Mouse (Mus musculus): ENCODE data around the gene Cmtm7.

The Cmtm7 gene

GRCm38 (mm10) chr9:114796473-114797050 is 14.9 kb upstream of the Cmtm7 start:
- in situ Hi-C loops (cut with MboI) = no loop called here

- in situ Hi-C loops (cut with MboI) = no loop called here
These were observed 12.8 kb upstream of the Cmtm7 start for GRCm38 (mm10) chr9:114794491-114794890.

DNA sequence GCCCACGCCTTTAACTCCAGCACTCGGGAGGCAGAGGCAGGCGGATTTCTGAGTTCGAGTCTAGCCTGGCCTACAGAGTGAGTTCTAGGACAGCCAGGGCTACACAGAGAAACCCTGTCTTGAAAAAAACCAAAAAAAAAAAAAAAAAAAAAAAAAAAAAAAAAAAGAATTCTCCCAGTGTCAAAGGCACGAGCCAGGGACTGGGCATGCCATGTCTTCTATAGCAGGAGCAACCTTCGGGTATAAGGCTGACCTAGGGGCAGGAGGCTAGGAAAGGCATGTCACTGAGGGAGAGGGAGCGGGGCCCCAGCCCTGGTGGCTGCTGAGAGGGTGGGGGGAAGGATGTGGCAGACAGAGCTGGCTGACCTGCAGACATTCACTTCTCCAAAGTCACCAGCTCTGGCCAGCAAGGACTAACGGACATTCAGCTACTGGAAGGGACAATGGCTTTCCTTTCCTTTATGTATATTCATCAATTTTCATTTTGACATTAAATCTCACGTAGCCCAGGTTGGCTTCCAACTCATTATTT is 12.2 kb upstream of the Cmtm7 start:
- in situ Hi-C loops (cut with MboI) = no loop called here

GRCm38 (mm10) chr9:114789989-114790388 is 8.3 kb upstream of the Cmtm7 start:
- in situ Hi-C loops (cut with MboI) = no loop called here

DNA sequence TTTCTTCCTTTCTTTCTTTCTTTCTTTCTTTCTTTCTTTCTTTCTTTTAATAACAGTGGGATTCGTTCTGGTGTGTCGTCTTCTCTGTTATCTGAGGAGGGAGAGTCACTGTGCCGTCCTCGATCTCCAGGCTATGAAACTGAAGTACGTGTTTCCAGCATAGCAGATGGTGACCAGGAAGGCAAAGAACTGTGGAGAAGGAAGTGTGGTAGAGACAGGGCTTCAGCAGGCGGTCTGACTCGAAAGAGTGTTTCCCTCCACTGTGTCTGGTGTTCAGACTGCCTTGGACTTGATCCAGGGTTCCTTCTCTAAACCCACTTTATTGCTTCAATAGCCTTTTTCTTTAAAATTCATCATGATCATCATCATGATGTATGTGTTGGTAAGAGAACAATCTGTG is 7.9 kb upstream of the Cmtm7 start:
- in situ Hi-C loops (cut with MboI) = no loop called here

DNA sequence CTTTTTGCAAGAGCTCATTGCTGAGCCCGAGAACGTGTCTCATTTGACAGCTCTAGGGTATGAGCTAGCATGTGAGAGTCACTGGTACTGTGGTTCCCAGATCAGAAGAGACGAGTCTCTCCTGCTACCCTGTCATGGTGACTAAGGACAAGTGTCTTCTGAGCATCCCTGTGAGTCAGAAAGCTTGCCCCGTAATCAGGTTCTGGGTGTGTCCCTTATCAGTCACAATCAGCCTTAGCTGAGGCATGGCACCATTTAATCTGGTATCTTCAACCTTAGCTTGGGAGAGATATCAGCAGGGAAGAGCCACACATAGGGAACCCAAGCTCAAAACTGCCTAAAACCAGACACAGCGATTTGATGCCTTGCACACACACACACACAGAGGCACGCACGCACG is 7.0 kb upstream of the Cmtm7 start:
- in situ Hi-C loops (cut with MboI) = no loop called here

GRCm38 (mm10) chr9:114787716-114788115 is 6.1 kb upstream of the Cmtm7 start:
- in situ Hi-C loops (cut with MboI) = no loop called here

GRCm38 (mm10) chr9:114787134-114787533 is 5.5 kb upstream of the Cmtm7 start:
- in situ Hi-C loops (cut with MboI) = no loop called here

DNA sequence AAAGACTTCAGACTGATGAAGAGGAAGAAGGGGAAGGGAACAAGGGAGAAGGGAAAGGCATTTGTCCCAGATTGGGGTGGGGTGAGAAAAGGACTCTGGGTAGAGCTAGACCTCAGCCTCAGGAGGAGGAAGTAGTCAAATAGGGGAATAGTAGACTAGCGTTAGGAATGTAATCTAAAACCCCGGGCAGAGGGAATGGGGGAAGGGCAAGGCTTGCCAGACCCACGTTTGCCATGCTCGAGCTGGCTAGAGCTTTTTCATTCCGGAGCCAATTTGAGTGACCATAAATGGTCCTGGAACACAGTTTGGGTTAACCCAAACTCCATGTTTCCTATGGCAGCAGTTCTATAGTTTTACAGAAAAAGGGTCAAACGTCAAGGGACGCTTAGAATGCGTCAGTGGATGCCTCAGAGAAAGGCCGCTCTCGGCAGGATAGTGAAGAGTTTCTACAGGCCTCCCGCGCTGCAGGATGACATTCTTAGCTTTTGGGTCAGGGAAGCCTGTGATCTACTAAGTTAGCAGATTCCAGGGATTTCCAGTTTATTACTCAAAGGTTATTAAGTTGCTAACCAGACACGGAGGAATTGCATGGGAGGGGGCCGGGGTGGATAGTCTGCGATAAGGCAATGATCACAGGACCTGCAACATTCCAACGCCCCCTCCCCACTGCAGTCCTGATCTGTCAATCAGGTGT is 3.9 kb upstream of the Cmtm7 start:
- in situ Hi-C loops (cut with MboI) = no loop called here

DNA sequence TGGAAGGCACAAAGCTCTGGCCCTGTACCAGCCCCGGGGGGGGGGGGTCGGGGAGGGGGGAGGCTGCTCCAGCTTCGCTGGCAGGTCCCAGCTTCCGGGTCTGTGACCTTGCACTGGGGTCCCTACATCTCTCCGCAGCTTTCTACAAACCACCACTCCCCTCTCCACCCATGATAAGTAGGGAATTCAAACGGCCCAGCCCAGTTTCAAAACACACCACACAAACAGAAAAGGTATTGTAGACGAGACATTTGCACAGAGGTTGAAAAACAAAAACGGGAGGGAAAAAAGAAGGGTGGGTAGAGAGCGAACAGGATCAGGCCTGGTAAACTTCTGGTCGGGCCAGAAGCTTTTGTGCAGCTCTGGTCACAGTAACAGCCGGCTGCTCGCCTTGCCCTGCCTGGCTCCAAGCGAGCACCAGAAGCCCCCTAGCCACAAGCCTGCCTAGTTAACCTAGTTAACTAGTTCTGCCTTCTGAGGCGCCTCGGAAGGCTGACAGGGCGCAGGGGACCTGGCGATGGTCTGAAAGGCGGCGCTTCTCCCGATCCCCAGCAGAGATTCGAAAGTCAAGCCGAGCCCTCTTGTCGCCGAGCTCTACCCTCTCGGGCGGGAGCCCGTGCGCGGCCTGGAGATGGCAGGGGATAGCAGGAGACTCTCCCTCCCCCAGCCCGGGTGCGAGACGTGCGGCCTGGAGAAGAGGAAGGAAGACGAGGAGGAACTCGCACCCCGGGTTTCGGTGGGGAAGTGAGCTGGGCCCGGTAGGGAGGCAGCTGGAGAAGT is 720 bp downstream of the Cmtm7 start:
- in situ Hi-C loops (cut with MboI) = no loop called here

DNA sequence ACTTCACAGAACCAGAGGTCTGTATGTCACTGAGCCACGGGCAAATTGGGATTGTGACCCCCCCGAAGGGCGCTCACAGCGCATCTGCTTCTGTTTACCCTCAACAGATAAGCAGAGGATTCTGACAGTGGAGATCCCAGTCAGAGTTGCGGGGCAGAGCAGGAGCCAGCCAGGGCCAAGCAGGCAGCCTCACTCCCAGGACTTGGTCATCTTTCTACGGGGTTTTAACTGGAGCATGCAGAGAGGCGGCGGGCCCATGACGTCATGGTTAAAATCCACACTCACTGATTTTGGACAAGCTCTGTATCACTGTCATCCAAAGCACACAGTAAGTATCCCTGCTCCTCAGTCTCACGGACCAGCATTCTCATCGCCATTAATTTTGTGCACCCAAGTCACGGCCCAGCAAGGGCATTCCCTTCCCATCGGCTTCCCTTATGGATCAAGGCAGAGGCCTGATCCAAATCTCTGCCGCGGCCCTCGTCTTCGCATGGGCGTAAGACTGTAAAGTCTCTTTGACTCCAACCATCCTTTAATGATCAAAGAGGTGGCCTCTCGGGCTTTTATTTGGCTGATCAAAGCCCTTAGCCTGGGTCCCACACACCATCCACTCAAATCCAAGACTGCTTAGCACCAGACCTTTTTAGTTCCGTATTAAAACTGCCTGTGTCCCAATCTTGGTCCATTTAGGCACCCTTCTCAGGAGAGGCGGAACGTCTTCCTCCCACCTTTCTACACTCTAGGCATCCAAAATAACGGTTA is 1.5 kb downstream of the Cmtm7 start:
- in situ Hi-C loops (cut with MboI) = no loop called here

DNA sequence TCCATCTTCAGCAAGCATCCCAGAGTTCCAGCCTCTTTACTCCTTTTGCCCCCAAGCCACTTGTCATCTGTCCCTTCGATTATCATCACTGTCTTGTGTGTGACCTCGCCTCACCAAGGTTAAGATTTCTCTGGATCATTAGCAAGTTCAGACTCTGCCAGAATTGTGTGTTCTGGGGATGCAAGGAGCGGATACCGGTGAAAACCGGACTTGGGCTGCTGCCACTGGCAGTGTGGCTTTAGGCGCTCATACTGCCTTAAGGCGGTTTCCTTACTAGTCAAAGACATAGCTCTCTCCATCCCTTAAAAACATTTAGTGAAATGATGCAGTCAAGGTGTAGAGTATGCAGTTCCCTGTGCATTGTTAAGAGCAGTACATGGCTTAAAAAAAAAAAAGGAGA is 2.8 kb downstream of the Cmtm7 start:
- in situ Hi-C loops (cut with MboI) = no loop called here

DNA sequence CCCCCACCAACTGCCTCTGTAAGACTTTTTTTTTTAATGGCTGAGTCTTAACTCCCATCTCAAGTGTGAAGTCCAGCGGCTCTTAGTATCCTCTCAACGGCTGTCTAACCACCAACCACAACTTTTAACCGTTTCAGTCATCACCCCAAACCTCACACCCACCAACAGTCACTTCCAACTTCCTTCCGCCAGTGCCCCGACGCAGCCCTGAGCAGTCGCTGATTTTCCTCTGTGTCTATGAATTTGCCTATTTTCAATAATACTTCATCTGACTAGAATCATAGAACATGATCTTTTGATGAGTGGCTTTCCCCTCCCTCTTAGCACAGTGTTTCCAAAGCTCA is 3.6 kb downstream of the Cmtm7 start:
- in situ Hi-C loops (cut with MboI) = no loop called here

GRCm38 (mm10) chr9:114777178-114778046 is 4.2 kb downstream of the Cmtm7 start:
- in situ Hi-C loops (cut with MboI) = no loop called here

GRCm38 (mm10) chr9:114776361-114776760 is 5.3 kb downstream of the Cmtm7 start:
- in situ Hi-C loops (cut with MboI) = no loop called here

DNA sequence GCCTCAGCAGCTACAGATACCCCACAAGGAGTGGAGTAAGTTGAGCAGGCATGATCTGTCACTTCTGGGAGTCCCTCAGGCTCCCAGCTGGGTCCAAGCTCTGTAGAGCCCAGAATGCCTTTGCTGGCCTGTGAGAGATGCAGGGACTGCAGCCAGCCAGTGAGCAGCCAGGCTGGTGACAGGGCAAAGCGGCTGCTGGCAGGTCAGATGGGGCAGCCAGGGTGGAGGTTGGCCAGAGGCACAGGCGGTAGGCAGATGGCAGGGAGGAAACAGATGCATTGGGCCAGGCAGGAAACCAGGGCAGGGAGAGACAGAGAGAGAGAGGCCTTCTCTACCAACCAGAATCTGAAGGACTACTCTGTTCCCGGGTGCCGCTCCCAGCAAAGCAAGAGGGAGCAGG is 6.4 kb downstream of the Cmtm7 start:
- in situ Hi-C loops (cut with MboI) = no loop called here

DNA sequence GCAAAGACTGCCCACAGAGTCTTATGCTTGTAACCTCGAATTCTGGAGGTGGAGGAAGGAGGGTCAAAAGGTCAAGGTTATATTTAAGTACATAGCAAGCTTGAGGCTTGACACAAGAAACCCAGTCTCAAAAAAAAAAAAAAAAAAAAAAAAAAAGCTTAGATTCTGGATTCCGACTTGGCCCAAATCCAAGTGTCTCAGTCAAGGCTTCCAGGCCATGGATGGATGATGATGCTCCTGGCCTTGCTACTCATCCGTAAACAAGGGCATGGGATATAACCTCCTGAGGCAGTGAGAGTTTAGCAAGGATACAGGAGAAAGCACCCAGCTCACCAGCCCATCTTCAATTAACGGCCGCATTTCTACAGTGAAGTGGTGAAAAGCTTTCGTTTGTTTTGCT is 7.0 kb downstream of the Cmtm7 start:
- in situ Hi-C loops (cut with MboI) = no loop called here

DNA sequence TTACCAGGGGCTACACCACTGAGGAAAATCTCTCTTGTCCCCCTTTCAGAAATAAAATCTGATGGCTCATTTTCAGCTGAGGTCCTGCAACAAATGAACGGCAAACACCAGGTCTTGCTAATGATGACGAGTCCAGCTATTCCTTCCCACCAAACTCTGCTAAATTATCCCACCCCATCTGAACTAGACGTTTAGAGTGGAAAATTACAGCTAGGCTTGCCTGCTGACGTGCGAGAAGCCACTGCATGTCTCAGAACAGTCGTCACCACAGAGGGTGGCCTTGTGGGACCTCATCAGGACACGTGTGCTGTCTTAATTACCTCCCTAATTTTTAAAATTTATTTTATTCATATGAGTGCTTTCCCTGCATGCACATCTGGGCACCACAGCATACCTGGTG is 10.1 kb downstream of the Cmtm7 start:
- in situ Hi-C loops (cut with MboI) = no loop called here

GRCm38 (mm10) chr9:114770224-114770623 is 11.4 kb downstream of the Cmtm7 start:
- in situ Hi-C loops (cut with MboI) = no loop called here

DNA sequence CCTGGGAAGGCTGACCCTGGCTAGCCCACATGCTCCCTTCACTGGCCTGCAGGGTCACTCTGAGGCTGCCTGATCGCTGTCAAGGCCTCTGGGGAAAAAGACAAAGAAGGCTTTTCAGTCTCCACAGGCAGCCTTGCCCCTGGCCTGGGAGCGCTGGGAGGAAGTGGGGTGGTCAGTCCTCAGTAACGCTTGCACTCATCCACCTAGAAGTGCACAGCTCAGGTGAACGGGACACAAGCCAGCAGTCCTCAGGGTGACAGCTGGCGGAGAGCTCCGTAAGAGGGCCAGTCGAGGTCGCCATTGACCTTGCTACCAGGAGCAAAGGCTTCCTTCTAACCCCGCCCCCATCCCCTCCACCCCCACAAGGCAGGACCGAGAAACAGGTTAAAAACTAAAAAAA is 13.6 kb downstream of the Cmtm7 start:
- in situ Hi-C loops (cut with MboI) = no loop called here

GRCm38 (mm10) chr9:114767507-114767906 is 14.1 kb downstream of the Cmtm7 start:
- in situ Hi-C loops (cut with MboI) = no loop called here
